ENCODE assay signal across 21 mouse cellular contexts in the genomic region with DNA sequence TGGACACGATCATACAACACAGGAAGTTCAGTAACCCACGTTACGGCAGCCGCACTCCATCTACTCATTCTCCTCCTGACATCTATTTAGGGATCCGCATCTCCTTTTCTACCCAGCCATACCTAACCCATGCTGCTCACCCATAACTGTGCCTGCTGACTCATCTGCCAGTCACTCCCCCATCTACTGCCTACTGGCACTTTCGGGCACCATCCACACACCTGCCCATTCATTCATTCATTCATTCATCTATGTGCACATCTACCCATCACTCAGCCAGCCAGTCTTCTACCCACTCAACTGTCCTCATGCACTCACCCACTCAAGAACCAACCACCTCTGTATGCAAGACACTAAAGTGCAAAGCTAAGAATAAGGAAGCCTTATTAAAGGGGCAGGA. TPM values are rescaled to one million over a fixed set of nuclear protein-coding genes. Genes with fewer than 3 reads are reported as not detected.
A peak's percentile ranks its signal among the peaks of the same experiment; 100 is the strongest.
DNase-seq lines count a peak whose midpoint lies in the region; ATAC-seq and TF ChIP-seq lines count a peak whose summit lies in the region.
"Had no signal": no experiment of that assay in that cellular context is flagged by ENCODE, and none has a peak within 500 bp of the region (broad histone marks: within the 10 kb centered on the region; RNA-seq: fewer than 3 reads in every experiment).

No protein-coding gene starts in this region.

- WGBS in cerebellum, adult 2 months, result 94% methylated on average over 6 of the region's 6 CpGs

- intact Hi-C loops in left cerebral cortex, adult 2 months (cut with DNase I), result no loop called here
- intact Hi-C loops in left cerebral cortex, postnatal 10 days (cut with DNase I), result no loop called here
- intact Hi-C loops in left cerebral cortex, postnatal 25 days (cut with DNase I), result no loop called here

- peak; percentile 23 to 48 for DNase-seq in frontal cortex, adult 2 months (ENCODE audit: extremely low spot score in 1 of 2, low spot score in 1 of 2)
- DNase-seq in frontal cortex, postnatal 25 days (ENCODE audit: low spot score in 2 of 2), result no peak
- peak; percentile 29 to 35 for DNase-seq in left cerebral cortex, adult 2 months (ENCODE audit: extremely low spot score in 1 of 2, low spot score in 2 of 2)
- DNase-seq in left cerebral cortex, postnatal 10 days (ENCODE audit: extremely low spot score in 1 of 2, low spot score in 2 of 2), result no peak
- peak; percentile 74 for DNase-seq in brain, adult 2 months (ENCODE audit: low read depth, low spot score)
- peak; percentile 16 to 78 for DNase-seq in left cerebral cortex, postnatal 25 days (ENCODE audit: low spot score in 2 of 2)
- no peak for DNase-seq in cerebellum, adult 2 months
- DNase-seq: adrenal gland, postnatal 14 days; cerebellum, adult 18-20 months; cerebellum, postnatal 10 days; gastrocnemius, postnatal 14 days; heart, adult 2 months had no signal

- H3K27me3 ChIP-seq in cerebellum, adult 2 months (ENCODE audit: control insufficient read depth, insufficient read depth, low read length), result no peaks in the 10 kb centered on the region
- H3K27me3 ChIP-seq: CH12.LX; forebrain, embryonic 15.5 days; heart, embryonic 15.5 days; Patski had no signal

- ATAC-seq in megakaryocyte, adult 5-6 weeks (ENCODE audit: poor library complexity, severe bottlenecking), result no peak
- ATAC-seq: activated CD4-positive, CD25-positive, alpha-beta regulatory T cell, adult 4 months; forebrain, embryonic 15.5 days; Patski had no signal

- no peak overlapping the region for H3K4me3 ChIP-seq in left cerebral cortex, adult 2 months
- H3K4me3 ChIP-seq in cerebellum, adult 2 months (replicated peaks; ENCODE audit: insufficient read depth, low read depth, low read length), result no peak overlapping the region
- H3K4me3 ChIP-seq: embryonic facial prominence, embryonic 10.5 days; forebrain, embryonic 15.5 days; heart, adult 2 months; heart, embryonic 15.5 days; hindbrain, embryonic 10.5 days had no signal

- H3K4me1 ChIP-seq in cerebellum, adult 2 months (ENCODE audit: control insufficient read depth, insufficient read depth, low read length), result no peaks in the 10 kb centered on the region
- H3K4me1 ChIP-seq: embryonic facial prominence, embryonic 10.5 days; forebrain, embryonic 15.5 days; heart, embryonic 15.5 days; hindbrain, embryonic 10.5 days had no signal

- H3K27ac ChIP-seq in left cerebral cortex, adult 2 months, result no peak overlapping the region
- H3K27ac ChIP-seq in cerebellum, adult 2 months (ENCODE audit: insufficient read depth, low read length), result no peak overlapping the region
- H3K27ac ChIP-seq: embryonic facial prominence, embryonic 10.5 days; forebrain, embryonic 15.5 days; heart, adult 2 months; heart, embryonic 15.5 days; hindbrain, embryonic 10.5 days; hindbrain, embryonic 14.5 days had no signal

- TF ChIP-seq CTCF in left cerebral cortex, adult 2 months (IDR thresholded peaks at IDR 0.05), result no peak
- TF ChIP-seq CTCF in cerebellum, adult 2 months (IDR thresholded peaks at IDR 0.05; ENCODE audit: borderline replicate concordance, insufficient read depth, low read depth, low read length), result no peak

- TF ChIP-seq POLR2A in cerebellum, adult 2 months (IDR thresholded peaks at IDR 0.05; ENCODE audit: borderline replicate concordance, insufficient read depth, low read length), result no peak

RNA-seq across cellular contexts. Expression of a gene that starts 26.7 kb away (rescaled TPM):
- 4.6 and 6.3 TPM in 2 replicates for polyA plus RNA-seq in frontal cortex, adult 2 months (2012; rRNA removed)
- 1 to 10 TPM; 5.3 to 6.9 TPM for total RNA-seq in left cerebral cortex, adult 2 months (2021)
- total RNA-seq in left cerebral cortex, postnatal 10 days (2021), result 10 to 100 TPM; 11.9 to 13.1 TPM
- total RNA-seq in left cerebral cortex, postnatal 25 days (2021), result 1 to 10 TPM; 5.5 to 5.6 TPM
- polyA plus RNA-seq in cerebellum, adult 2 months (2012; rRNA removed), result 10.6 and 12.3 TPM in 2 replicates
- 60.9 and 63.8 TPM in 2 replicates for total RNA-seq in megakaryocyte, adult 5-6 weeks (2015)
- total RNA-seq in megakaryocyte, adult 5-6 weeks (2017), result 54.0 and 55.0 TPM in 2 replicates

RNA-seq across cellular contexts. Expression of a gene that starts 28.4 kb away (rescaled TPM):
- polyA plus RNA-seq in frontal cortex, adult 2 months (2012; rRNA removed), result 21.5 and 22.2 TPM in 2 replicates
- 10 to 100 TPM; 31.9 to 33.9 TPM for total RNA-seq in left cerebral cortex, adult 2 months (2021)
- total RNA-seq in left cerebral cortex, postnatal 10 days (2021), result 10 to 100 TPM; 24.0 to 25.0 TPM
- 10 to 100 TPM; 25.7 to 26.6 TPM for total RNA-seq in left cerebral cortex, postnatal 25 days (2021)
- polyA plus RNA-seq in cerebellum, adult 2 months (2012; rRNA removed), result 19.8 and 21.3 TPM in 2 replicates
- 17.7 and 18.1 TPM in 2 replicates for total RNA-seq in megakaryocyte, adult 5-6 weeks (2015)
- total RNA-seq in megakaryocyte, adult 5-6 weeks (2017), result 9.8 and 10.2 TPM in 2 replicates

RNA-seq across cellular contexts. Expression of a gene that starts 28.7 kb away (rescaled TPM):
- polyA plus RNA-seq in frontal cortex, adult 2 months (2012; rRNA removed), result 19.0 and 23.6 TPM in 2 replicates
- 10 to 100 TPM; 17.9 to 21.0 TPM for total RNA-seq in left cerebral cortex, adult 2 months (2021)
- 10 to 100 TPM; 25.4 to 28.9 TPM for total RNA-seq in left cerebral cortex, postnatal 10 days (2021)
- total RNA-seq in left cerebral cortex, postnatal 25 days (2021), result 10 to 100 TPM; 21.9 to 23.0 TPM
- polyA plus RNA-seq in cerebellum, adult 2 months (2012; rRNA removed), result 18.0 and 19.2 TPM in 2 replicates
- 6.4 and 8.1 TPM in 2 replicates for total RNA-seq in megakaryocyte, adult 5-6 weeks (2015)
- total RNA-seq in megakaryocyte, adult 5-6 weeks (2017), result 9.9 and 17.2 TPM in 2 replicates

RNA-seq across cellular contexts. Expression of a gene that starts 50.4 kb away (rescaled TPM):
- 325 and 357 TPM in 2 replicates for polyA plus RNA-seq in frontal cortex, adult 2 months (2012; rRNA removed)
- 100 to 1,000 TPM; 390 to 407 TPM for total RNA-seq in left cerebral cortex, adult 2 months (2021)
- total RNA-seq in left cerebral cortex, postnatal 10 days (2021), result 100 to 1,000 TPM; 288 to 297 TPM
- total RNA-seq in left cerebral cortex, postnatal 25 days (2021), result 100 to 1,000 TPM; 345 to 372 TPM
- 358 and 363 TPM in 2 replicates for polyA plus RNA-seq in cerebellum, adult 2 months (2012; rRNA removed)
- 17.3 and 17.6 TPM in 2 replicates for total RNA-seq in megakaryocyte, adult 5-6 weeks (2015)
- total RNA-seq in megakaryocyte, adult 5-6 weeks (2017), result 20.1 and 36.1 TPM in 2 replicates

Comparison
In these comparisons a context has a peak if more than half of its experiments do, and no peak if none do; other contexts are left out.
1. DNase-seq: peak in frontal cortex, adult 2 months (2 of 2), left cerebral cortex, adult 2 months (2 of 2), brain, adult 2 months (single experiment) and left cerebral cortex, postnatal 25 days (2 of 2); none in frontal cortex, postnatal 25 days (0 of 2), left cerebral cortex, postnatal 10 days (0 of 2) and cerebellum, adult 2 months (0 of 2).